Mouse (Mus musculus): ENCODE measurements around the gene Bcl2l12. TPM values are rescaled to one million over a fixed set of nuclear protein-coding genes. Genes with fewer than 3 reads are reported as not detected.

The Bcl2l12 gene
- polyA plus RNA-seq (2012; rRNA removed), result 85.4 and 93.5 TPM in 2 replicates

- TF ChIP-seq CTCF (IDR thresholded peaks at IDR 0.05; ENCODE audit: control insufficient read depth, insufficient read depth, insufficient replicate concordance, low read depth, low read length) (no peak), POLR2A (IDR thresholded peaks at IDR 0.05; ENCODE audit: control insufficient read depth, low read depth, low read length) (no peak)
- Histone ChIP-seq H3K36me3 (ENCODE audit: control insufficient read depth, insufficient read depth, low read length) (peaks cover 2% of the 10 kb centered on the region), H3K27ac (ENCODE audit: control insufficient read depth, insufficient read depth, low read depth, low read length) (peak within 1 kb of the TSS; percentile 99), H3K27me3 (ENCODE audit: control insufficient read depth, insufficient read depth, low read length) (no peaks in the 10 kb centered on the region), H3K4me3 (ENCODE audit: control insufficient read depth, low read depth, low read length) (peak within 1 kb of the TSS; percentile 98), H3K4me1 (ENCODE audit: control insufficient read depth, insufficient read depth, low read length) (peaks cover 15% of the 10 kb centered on the region)
Observed at GRCm38 (mm10) chr7:44998501-44998955, at the start of gene Bcl2l12. Bcl2l12 (minus strand) TSS chr7:44998712.

GRCm38 (mm10) chr7:45047491-45047890 is 49.0 kb upstream of the Bcl2l12 start:
- H3K27ac ChIP-seq (ENCODE audit: control insufficient read depth, insufficient read depth, low read depth, low read length), result no peak overlapping the region
- no peak for TF ChIP-seq POLR2A (IDR thresholded peaks at IDR 0.05; ENCODE audit: control insufficient read depth, low read depth, low read length)
- no peak for TF ChIP-seq CTCF (IDR thresholded peaks at IDR 0.05; ENCODE audit: control insufficient read depth, insufficient read depth, insufficient replicate concordance, low read depth, low read length)
- peaks cover 15% of the 10 kb centered on the region for H3K4me1 ChIP-seq (ENCODE audit: control insufficient read depth, insufficient read depth, low read length)
- no peaks in the 10 kb centered on the region for H3K27me3 ChIP-seq (ENCODE audit: control insufficient read depth, insufficient read depth, low read length)
- H3K36me3 ChIP-seq (ENCODE audit: control insufficient read depth, insufficient read depth, low read length), result no peaks in the 10 kb centered on the region
- no peak overlapping the region for H3K4me3 ChIP-seq (ENCODE audit: control insufficient read depth, low read depth, low read length)

- TF ChIP-seq POLR2A (IDR thresholded peaks at IDR 0.05; ENCODE audit: control insufficient read depth, low read depth, low read length) (no peak), CTCF (IDR thresholded peaks at IDR 0.05; ENCODE audit: control insufficient read depth, insufficient read depth, insufficient replicate concordance, low read depth, low read length) (no peak)
- H3K27ac ChIP-seq (ENCODE audit: control insufficient read depth, insufficient read depth, low read depth, low read length), result no peak overlapping the region
- no peaks in the 10 kb centered on the region for H3K36me3 ChIP-seq (ENCODE audit: control insufficient read depth, insufficient read depth, low read length)
- H3K27me3 ChIP-seq (ENCODE audit: control insufficient read depth, insufficient read depth, low read length), result no peaks in the 10 kb centered on the region
- peaks cover 9% of the 10 kb centered on the region for H3K4me1 ChIP-seq (ENCODE audit: control insufficient read depth, insufficient read depth, low read length)
- H3K4me3 ChIP-seq (ENCODE audit: control insufficient read depth, low read depth, low read length), result no peak overlapping the region
Observed at GRCm38 (mm10) chr7:45046853-45047350, 48.4 kb upstream of the Bcl2l12 start.

- H3K27ac ChIP-seq (ENCODE audit: control insufficient read depth, insufficient read depth, low read depth, low read length), result no peak overlapping the region
- H3K4me1 ChIP-seq (ENCODE audit: control insufficient read depth, insufficient read depth, low read length), result no peaks in the 10 kb centered on the region; the same call in none of the 2 replicates
- no peaks in the 10 kb centered on the region for H3K36me3 ChIP-seq (ENCODE audit: control insufficient read depth, insufficient read depth, low read length)
- no peak overlapping the region for H3K4me3 ChIP-seq (ENCODE audit: control insufficient read depth, low read depth, low read length)
- TF ChIP-seq POLR2A (IDR thresholded peaks at IDR 0.05; ENCODE audit: control insufficient read depth, low read depth, low read length) (no peak), CTCF (IDR thresholded peaks at IDR 0.05; ENCODE audit: control insufficient read depth, insufficient read depth, insufficient replicate concordance, low read depth, low read length) (no peak)
- H3K27me3 ChIP-seq (ENCODE audit: control insufficient read depth, insufficient read depth, low read length), result no peaks in the 10 kb centered on the region
Observed at GRCm38 (mm10) chr7:45045741-45046140, 47.2 kb upstream of the Bcl2l12 start.

DNA sequence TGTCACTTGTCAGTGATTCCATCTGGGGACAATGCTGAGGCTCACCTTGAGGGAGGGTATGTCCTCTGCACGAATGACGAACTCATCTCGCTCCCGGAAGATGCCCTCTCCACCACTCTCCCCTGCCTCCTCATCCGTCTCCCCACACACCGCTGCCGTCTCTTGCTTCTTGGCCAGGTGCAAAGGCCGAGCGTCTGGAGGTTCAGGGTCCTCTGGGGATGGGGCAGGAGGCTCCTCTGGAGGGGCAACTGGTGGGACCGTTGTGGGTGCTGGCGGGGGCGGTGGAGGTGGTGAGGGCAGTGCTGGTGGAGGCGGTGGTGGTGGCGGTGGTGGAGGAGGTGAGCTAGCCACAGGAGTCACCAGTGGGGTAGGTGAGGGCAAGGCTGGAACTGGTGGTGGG is 44.8 kb upstream of the Bcl2l12 start:
- Histone ChIP-seq H3K27me3 (ENCODE audit: control insufficient read depth, insufficient read depth, low read length) (no peaks in the 10 kb centered on the region), H3K27ac (ENCODE audit: control insufficient read depth, insufficient read depth, low read depth, low read length) (no peak overlapping the region), H3K36me3 (ENCODE audit: control insufficient read depth, insufficient read depth, low read length) (no peaks in the 10 kb centered on the region), H3K4me3 (ENCODE audit: control insufficient read depth, low read depth, low read length) (no peak overlapping the region), H3K4me1 (ENCODE audit: control insufficient read depth, insufficient read depth, low read length) (no peaks in the 10 kb centered on the region)
- no peak for TF ChIP-seq CTCF (IDR thresholded peaks at IDR 0.05; ENCODE audit: control insufficient read depth, insufficient read depth, insufficient replicate concordance, low read depth, low read length)
- no peak for TF ChIP-seq POLR2A (IDR thresholded peaks at IDR 0.05; ENCODE audit: control insufficient read depth, low read depth, low read length)

DNA sequence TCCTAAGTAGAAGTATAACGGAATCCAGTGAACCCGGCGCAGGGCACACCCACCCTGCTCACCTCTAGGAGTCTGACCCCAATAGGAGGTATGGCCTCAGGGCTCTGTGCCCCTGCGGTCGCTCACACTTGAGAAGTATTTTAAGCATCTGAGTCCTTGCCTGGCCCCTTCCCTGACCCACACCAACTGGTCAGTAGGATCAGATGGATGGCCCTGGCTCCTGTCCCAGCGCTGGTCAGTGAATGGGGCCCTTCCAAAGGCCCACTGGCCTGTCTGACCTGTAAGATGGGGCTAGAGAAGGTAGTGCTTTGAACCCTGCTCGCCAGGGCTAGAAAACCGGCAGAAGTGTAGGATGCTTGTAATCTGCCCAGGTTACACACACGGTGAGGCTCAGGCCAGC is 42.3 kb upstream of the Bcl2l12 start:
- no peaks in the 10 kb centered on the region for H3K36me3 ChIP-seq (ENCODE audit: control insufficient read depth, insufficient read depth, low read length)
- TF ChIP-seq POLR2A (IDR thresholded peaks at IDR 0.05; ENCODE audit: control insufficient read depth, low read depth, low read length), result no peak
- TF ChIP-seq CTCF (IDR thresholded peaks at IDR 0.05; ENCODE audit: control insufficient read depth, insufficient read depth, insufficient replicate concordance, low read depth, low read length), result no peak

GRCm38 (mm10) chr7:45038411-45038810 is 39.9 kb upstream of the Bcl2l12 start:
- H3K27me3 ChIP-seq (ENCODE audit: control insufficient read depth, insufficient read depth, low read length), result no peaks in the 10 kb centered on the region
- no peak overlapping the region for H3K27ac ChIP-seq (ENCODE audit: control insufficient read depth, insufficient read depth, low read depth, low read length)
- H3K4me3 ChIP-seq (ENCODE audit: control insufficient read depth, low read depth, low read length), result no peak overlapping the region
- TF ChIP-seq POLR2A (IDR thresholded peaks at IDR 0.05; ENCODE audit: control insufficient read depth, low read depth, low read length) (no peak), CTCF (IDR thresholded peaks at IDR 0.05; ENCODE audit: control insufficient read depth, insufficient read depth, insufficient replicate concordance, low read depth, low read length) (no peak)
- no peaks in the 10 kb centered on the region for H3K36me3 ChIP-seq (ENCODE audit: control insufficient read depth, insufficient read depth, low read length)
- H3K4me1 ChIP-seq (ENCODE audit: control insufficient read depth, insufficient read depth, low read length), result no peaks in the 10 kb centered on the region

More for the DNA sequence above, 42.3 kb upstream of the Bcl2l12 start:
- Histone ChIP-seq H3K27ac (ENCODE audit: control insufficient read depth, insufficient read depth, low read depth, low read length) (no peak overlapping the region), H3K4me3 (ENCODE audit: control insufficient read depth, low read depth, low read length) (no peak overlapping the region), H3K27me3 (ENCODE audit: control insufficient read depth, insufficient read depth, low read length) (no peaks in the 10 kb centered on the region), H3K4me1 (ENCODE audit: control insufficient read depth, insufficient read depth, low read length) (no peaks in the 10 kb centered on the region)
